Mouse (Mus musculus) intestine, embryonic 14.5 days (tissue): ENCODE measurements around the gene Shroom4. TPM values are rescaled to one million over a fixed set of nuclear protein-coding genes. Genes with fewer than 3 reads are reported as not detected.

ENCODE experiments used
- ATAC-seq: fragments of 200-750 bp; cut with Nextera tagmentation; replicated peaks from 2 replicates; pipeline ENCODE4 v1.8.0; 2017; ENCODE audit warnings: low read depth, moderate number of reproducible peaks, moderate TSS enrichment, moderate library complexity; ENCODE audit not compliant: low FRiP score, low TSS enrichment
- DNase-seq: peaks from one replicate; pipeline ENCODE4 v3.0.0-alpha.2; 2018; ENCODE audit warnings: low spot score
- H3K27ac ChIP-seq: fragments of 300-500 bp; sonication (generic); 2 replicates; pipeline ENCODE4 v1.5.1; 2014; ENCODE audit warnings: low read depth, mild to moderate bottlenecking, control low read depth
- H3K27me3 ChIP-seq: fragments of 300-500 bp; sonication (generic); replicated peaks from 2 replicates; pipeline ENCODE4 v1.6.1; 2014; ENCODE audit warnings: low read length, control low read depth; ENCODE audit not compliant: control insufficient read depth, insufficient read depth
- H3K36me3 ChIP-seq: fragments of 300-500 bp; sonication (generic); 2 replicates; pipeline ENCODE4 v1.6.1; 2014; ENCODE audit warnings: low read length, control low read depth; ENCODE audit not compliant: control insufficient read depth, insufficient read depth
- H3K4me1 ChIP-seq: fragments of 300-500 bp; sonication (generic); replicated peaks from 2 replicates; pipeline ENCODE4 v1.6.1; 2014; ENCODE audit warnings: low read length, control low read depth, mixed read lengths; ENCODE audit not compliant: control insufficient read depth, insufficient read depth
- H3K4me2 ChIP-seq: fragments of 300-500 bp; sonication (generic); 2 replicates; pipeline ENCODE4 v1.6.1; 2014; ENCODE audit warnings: low read length
- H3K4me3 ChIP-seq: fragments of 300-500 bp; sonication (generic); 2 replicates; pipeline ENCODE4 v1.5.1; 2014; ENCODE audit warnings: low read depth, low read length, control low read depth, mixed read lengths
- H3K9ac ChIP-seq: fragments of 300-500 bp; sonication (generic); 2 replicates; pipeline ENCODE4 v1.6.1; 2014; ENCODE audit warnings: mild to moderate bottlenecking, low read length
- H3K9me3 ChIP-seq: fragments of 300-500 bp; sonication (generic); 2 replicates; pipeline ENCODE4 v1.6.1; 2016; ENCODE audit warnings: low read length, control low read depth; ENCODE audit not compliant: control insufficient read depth
- WGBS: fragments of 180-500 bp; shearing (Covaris S2); extraction: QIAGEN DNeasy Blood & Tissue Kit; methylation state at CpG from one replicate; pipeline ENCODE4 v1.1.7; 2014; 5-methylcytosine and 5-hydroxymethylcytosine counted together
- polyA plus RNA-seq: library from polyadenylated mRNA; unstranded; fragments of >200 nt; fragmentation: Nextera tagmentation; extraction: Ambion mirVana; gene quantifications from 2 replicates; pipeline ENCODE4 v1.2.1, GENCODE M21; 2014

Shroom4 gene
- polyA plus RNA-seq, 1 experiment from 2014 or later: 5.7 TPM

- Histone ChIP-seq H3K4me1 (no peaks in the 10 kb centered on the region), H3K27ac (no peak overlapping the region), H3K4me3 (no peak overlapping the region), H3K9me3 (no peaks in the 10 kb centered on the region), H3K4me2 (no peak overlapping the region), H3K27me3 (no peaks in the 10 kb centered on the region), H3K9ac (no peak overlapping the region), H3K36me3 (no peaks in the 10 kb centered on the region)
- DNase-seq (no peak), ATAC-seq (no peak)
- WGBS: 71% methylated on average over 3 of the region's 3 CpGs
Observed at GRCm38 (mm10) chrX:6517217-6517616, 117.6 kb downstream of the Shroom4 start.

GRCm38 (mm10) chrX:6518421-6518820 lies 118.8 kb downstream of the Shroom4 start:
- no peak overlapping the region for H3K27ac ChIP-seq
- DNase-seq: no peak
- no peak overlapping the region for H3K4me3 ChIP-seq
- no peaks in the 10 kb centered on the region for H3K9me3 ChIP-seq
- no peak for ATAC-seq
- H3K36me3 ChIP-seq: no peaks in the 10 kb centered on the region
- H3K4me1 ChIP-seq: no peaks in the 10 kb centered on the region
- WGBS: 27% methylated on average over 2 of the region's 2 CpGs
- H3K27me3 ChIP-seq: no peaks in the 10 kb centered on the region
- H3K9ac ChIP-seq: no peak overlapping the region
- H3K4me2 ChIP-seq: no peak overlapping the region

- Histone ChIP-seq H3K27me3 (no peaks in the 10 kb centered on the region), H3K36me3 (no peaks in the 10 kb centered on the region), H3K27ac (no peak overlapping the region), H3K4me2 (no peak overlapping the region), H3K9me3 (no peaks in the 10 kb centered on the region), H3K9ac (no peak overlapping the region), H3K4me1 (no peaks in the 10 kb centered on the region), H3K4me3 (no peak overlapping the region)
- DNase-seq (no peak), ATAC-seq (no peak)
- WGBS: 61% methylated on average over 2 of the region's 2 CpGs
Observed at GRCm38 (mm10) chrX:6522935-6523334, 123.3 kb downstream of the Shroom4 start.

- no peak for DNase-seq
- H3K9ac ChIP-seq: no peak overlapping the region
- no peaks in the 10 kb centered on the region for H3K36me3 ChIP-seq
- H3K4me3 ChIP-seq: no peak overlapping the region
- no peak for ATAC-seq
- H3K4me1 ChIP-seq: no peaks in the 10 kb centered on the region
- no peak overlapping the region for H3K27ac ChIP-seq
- WGBS: 66% methylated on average over 2 of the region's 2 CpGs
- no peak overlapping the region for H3K4me2 ChIP-seq
- no peaks in the 10 kb centered on the region for H3K9me3 ChIP-seq
- H3K27me3 ChIP-seq: no peaks in the 10 kb centered on the region
Observed at GRCm38 (mm10) chrX:6536636-6537035, 137.0 kb downstream of the Shroom4 start.

- H3K9me3 ChIP-seq: no peaks in the 10 kb centered on the region
- H3K4me2 ChIP-seq: no peak overlapping the region
- H3K9ac ChIP-seq: no peak overlapping the region
- H3K27ac ChIP-seq: no peak overlapping the region
- H3K27me3 ChIP-seq: no peaks in the 10 kb centered on the region
- ATAC-seq (no peak), DNase-seq (no peak)
- no peaks in the 10 kb centered on the region for H3K36me3 ChIP-seq
- H3K4me1 ChIP-seq: no peaks in the 10 kb centered on the region
- no peak overlapping the region for H3K4me3 ChIP-seq
- 65% methylated on average over 2 of the region's 2 CpGs for WGBS
Observed at GRCm38 (mm10) chrX:6537689-6538088, 138.0 kb downstream of the Shroom4 start.

GRCm38 (mm10) chrX:6565066-6565465 lies 165.4 kb downstream of the Shroom4 start:
- Histone ChIP-seq H3K4me3 (no peak overlapping the region), H3K9me3 (no peaks in the 10 kb centered on the region), H3K27ac (no peak overlapping the region), H3K36me3 (no peaks in the 10 kb centered on the region), H3K4me2 (no peak overlapping the region), H3K27me3 (no peaks in the 10 kb centered on the region), H3K9ac (no peak overlapping the region), H3K4me1 (no peaks in the 10 kb centered on the region)
- WGBS: 67% methylated on average over 1 of the region's 1 CpGs
- no peak for ATAC-seq
- DNase-seq: no peak

GRCm38 (mm10) chrX:6574511-6574910 lies 174.9 kb downstream of the Shroom4 start:
- H3K27ac ChIP-seq: no peak overlapping the region
- H3K4me1 ChIP-seq: no peaks in the 10 kb centered on the region

GRCm38 (mm10) chrX:6577001-6577400 lies 177.3 kb downstream of the Shroom4 start:
- Histone ChIP-seq H3K27me3 (no peaks in the 10 kb centered on the region), H3K36me3 (no peaks in the 10 kb centered on the region), H3K4me2 (no peak overlapping the region), H3K27ac (no peak overlapping the region), H3K4me3 (no peak overlapping the region), H3K9ac (no peak overlapping the region), H3K4me1 (no peaks in the 10 kb centered on the region), H3K9me3 (no peaks in the 10 kb centered on the region)
- DNase-seq: no peak
- 33% methylated on average over 7 of the region's 7 CpGs for whole genome bisulfite sequencing
- no peak for ATAC-seq

More at GRCm38 (mm10) chrX:6574511-6574910, 174.9 kb downstream of the Shroom4 start:
- Histone ChIP-seq H3K4me2 (no peak overlapping the region), H3K9ac (no peak overlapping the region), H3K27me3 (no peaks in the 10 kb centered on the region), H3K36me3 (no peaks in the 10 kb centered on the region), H3K9me3 (no peaks in the 10 kb centered on the region), H3K4me3 (no peak overlapping the region)
- 42% methylated on average over 1 of the region's 1 CpGs for WGBS
- DNase-seq (no peak), ATAC-seq (no peak)

- Histone ChIP-seq H3K27ac (no peak overlapping the region), H3K4me3 (no peak overlapping the region), H3K4me2 (no peak overlapping the region), H3K36me3 (no peaks in the 10 kb centered on the region; the same call in 1 of the 2 replicates), H3K27me3 (no peaks in the 10 kb centered on the region), H3K4me1 (no peaks in the 10 kb centered on the region), H3K9me3 (no peaks in the 10 kb centered on the region), H3K9ac (no peak overlapping the region)
- ATAC-seq (no peak), DNase-seq (no peak)
- WGBS: 80% methylated on average over 6 of the region's 6 CpGs
Observed at GRCm38 (mm10) chrX:6580671-6581070, 181.0 kb downstream of the Shroom4 start.
